Comparison of ENCODE assay signal across 14 mouse cellular contexts in the genomic region with DNA sequence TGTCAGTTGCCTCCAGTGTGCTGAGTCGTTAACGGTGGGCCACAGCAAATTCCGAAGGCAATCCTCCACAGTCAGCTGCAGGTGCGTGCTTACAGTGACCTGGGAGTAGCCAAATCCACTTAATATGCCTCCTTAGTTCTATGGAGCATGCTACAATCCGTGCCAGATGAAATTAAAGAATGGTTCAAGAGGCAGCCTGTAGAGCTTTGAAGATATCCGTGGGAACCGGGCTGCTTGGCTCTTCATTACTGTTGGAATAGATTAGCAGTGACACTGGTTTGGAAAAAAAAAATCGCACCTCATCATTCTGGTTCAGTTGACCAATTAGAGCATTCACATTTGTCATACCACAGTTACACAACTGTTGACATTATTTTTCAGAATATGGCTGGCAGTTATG.
DNase-seq lines count a peak whose midpoint lies in the region; ATAC-seq lines count a peak whose summit lies in the region.
"Had no signal": no experiment of that assay in that cellular context is flagged by ENCODE, and none has a peak within 500 bp of the region (broad histone marks: within the 10 kb centered on the region; RNA-seq: fewer than 3 reads in every experiment).

No protein-coding gene starts in this region.

- no peak overlapping the region for H3K27ac ChIP-seq in lung, embryonic 15.5 days
- H3K27ac ChIP-seq: forebrain, embryonic 15.5 days; midbrain, embryonic 15.5 days had no signal

- H3K36me3 ChIP-seq in lung, embryonic 15.5 days: no peaks in the 10 kb centered on the region
- H3K36me3 ChIP-seq: forebrain, embryonic 15.5 days; midbrain, embryonic 15.5 days had no signal

- no peaks in the 10 kb centered on the region for H3K27me3 ChIP-seq in lung, embryonic 15.5 days
- H3K27me3 ChIP-seq: forebrain, embryonic 15.5 days; midbrain, embryonic 15.5 days had no signal

- no peak overlapping the region for H3K4me3 ChIP-seq in lung, embryonic 15.5 days
- H3K4me3 ChIP-seq: forebrain, embryonic 15.5 days; midbrain, embryonic 15.5 days had no signal

- peak; percentile 69 for ATAC-seq in lung, embryonic 15.5 days (ENCODE audit: borderline replicate concordance, extremely low read depth, low FRiP score, low TSS enrichment)
- ATAC-seq: forebrain, embryonic 15.5 days; midbrain, embryonic 15.5 days had no signal

- H3K9ac ChIP-seq in lung, embryonic 15.5 days: no peak overlapping the region
- H3K9ac ChIP-seq: forebrain, embryonic 15.5 days; midbrain, embryonic 15.5 days had no signal

- H3K4me2 ChIP-seq in lung, embryonic 15.5 days: no peak overlapping the region
- H3K4me2 ChIP-seq: forebrain, embryonic 15.5 days; midbrain, embryonic 15.5 days had no signal

- peak; percentile 61 for DNase-seq in cerebellum, adult 9-10 months
- no peak for DNase-seq in cerebellum, postnatal 36 days
- DNase-seq in lung, postnatal 14 days: no peak
- peak; percentile 36 to 57 for DNase-seq in cerebellum, postnatal 14 days
- DNase-seq in retina, postnatal 1 day: peak; percentile 98
- DNase-seq in adrenal gland, adult 18-20 months (ENCODE audit: low spot score in 2 of 2): no peak
- DNase-seq in right cerebral cortex, adult 2 months (ENCODE audit: low spot score in 2 of 2): no peak
- DNase-seq: adrenal gland, postnatal 14 days; kidney, adult 9 months; spleen, adult 18-20 months; thymus, adult 18-20 months had no signal

- WGBS in lung, embryonic 15.5 days: 52% methylated on average over 8 of the region's 8 CpGs

- peaks cover 3% of the 10 kb centered on the region; the same call in 1 of the 2 replicates for H3K4me1 ChIP-seq in lung, embryonic 15.5 days
- H3K4me1 ChIP-seq: forebrain, embryonic 15.5 days; midbrain, embryonic 15.5 days had no signal

- no peaks in the 10 kb centered on the region for H3K9me3 ChIP-seq in lung, embryonic 15.5 days
- H3K9me3 ChIP-seq: forebrain, embryonic 15.5 days; midbrain, embryonic 15.5 days had no signal

Comparison
In these comparisons a context has a peak if more than half of its experiments do, and no peak if none do; other contexts are left out.
1. DNase-seq: peak in cerebellum, adult 9-10 months (single experiment), cerebellum, postnatal 14 days (2 of 2) and retina, postnatal 1 day (single experiment); none in cerebellum, postnatal 36 days (0 of 2), lung, postnatal 14 days (single experiment), adrenal gland, adult 18-20 months (0 of 2) and right cerebral cortex, adult 2 months (0 of 2).